Mouse (Mus musculus) MEL (cell line): ENCODE data around the gene Srrm3. TPM values are rescaled to one million over a fixed set of nuclear protein-coding genes. Genes with fewer than 3 reads are reported as not detected.

Source experiments
- DNase-seq: peaks from one replicate; pipeline ENCODE4 v3.0.0; 2011; ENCODE audit warnings: low read depth, low spot score
- H3K27ac ChIP-seq: 2 replicates; pipeline ENCODE4 v1.5.1; 2012; ENCODE audit warnings: low read depth, mild to moderate bottlenecking, control low read depth, low read length, moderate library complexity; ENCODE audit not compliant: control insufficient read depth
- H3K27me3 ChIP-seq, 2 experiments: fragments of 150-350 bp in 1 of 2; sonication (generic) in 1 of 2; 2 replicates each; pipeline ENCODE4 v1.6.1; 2012; ENCODE audit warnings: low read length in 2 of 2, mild to moderate bottlenecking in 2 of 2, improper control_type of control experiment in 1 of 2, moderate library complexity in 1 of 2; ENCODE audit not compliant: insufficient read depth in 2 of 2, control insufficient read depth in 1 of 2
- H3K36me3 ChIP-seq, 2 experiments: 2 replicates each; pipeline ENCODE4 v1.6.1; 2012 to 2014; ENCODE audit warnings: low read length in 2 of 2, improper control_type of control experiment in 1 of 2, inconsistent platforms in 1 of 2, mild to moderate bottlenecking in 1 of 2; ENCODE audit not compliant: insufficient read depth in 2 of 2, control insufficient read depth in 1 of 2
- H3K4me1 ChIP-seq, 2 experiments: fragments of 150-350 bp in 1 of 2; sonication (generic) in 1 of 2; 2 replicates each; pipeline ENCODE4 v1.6.1; 2012; ENCODE audit warnings: low read length in 2 of 2, improper control_type of control experiment in 1 of 2, mild to moderate bottlenecking in 1 of 2; ENCODE audit not compliant: insufficient read depth in 2 of 2, control insufficient read depth in 1 of 2
- H3K4me3 ChIP-seq, 2 experiments: fragments of 150-350 bp in 1 of 2; sonication (generic) in 1 of 2; 2 replicates each; pipeline ENCODE4 v1.5.1; 2012; ENCODE audit warnings: low read depth in 2 of 2, low read length in 2 of 2, mild to moderate bottlenecking in 2 of 2, moderate library complexity in 2 of 2, control low read depth in 1 of 2, improper control_type of control experiment in 1 of 2; ENCODE audit not compliant: control insufficient read depth in 1 of 2, insufficient read depth in 1 of 2
- H3K79me2 ChIP-seq: 2 replicates; pipeline ENCODE4 v1.6.1; 2012; ENCODE audit warnings: mild to moderate bottlenecking, low read length, moderate library complexity; ENCODE audit not compliant: control insufficient read depth, poor library complexity, insufficient read depth
- H3K9ac ChIP-seq: 2 replicates; pipeline ENCODE4 v1.6.1; 2012; ENCODE audit warnings: low read depth, mild to moderate bottlenecking, control low read depth, low read length, moderate library complexity; ENCODE audit not compliant: control insufficient read depth, poor library complexity, severe bottlenecking
- H3K9me3 ChIP-seq: fragments of 150-350 bp; sonication (generic); replicated peaks from 2 replicates; pipeline ENCODE4 v1.6.1; 2012; ENCODE audit warnings: mild to moderate bottlenecking, low read length, improper control_type of control experiment, moderate library complexity; ENCODE audit not compliant: insufficient read depth
- CHD1 ChIP-seq: IDR thresholded peaks from 2 replicates; pipeline ENCODE4 v1.6.1; 2012; ENCODE audit warnings: low read depth, mild to moderate bottlenecking, inconsistent platforms, low read length, improper control_type of control experiment
- CTCF ChIP-seq, 3 experiments: IDR thresholded peaks in 2 of 3; conservative IDR thresholded peaks in 1 of 3; 2 replicates each; pipeline ENCODE4 v1.5.1; 2011 to 2012; ENCODE audit warnings: low read length in 3 of 3, low read depth in 2 of 3, mild to moderate bottlenecking in 2 of 3, improper control_type of control experiment in 1 of 3, inconsistent platforms in 1 of 3, mixed read lengths in 1 of 3, moderate library complexity in 1 of 3; ENCODE audit not compliant: control insufficient read depth in 1 of 3, insufficient read depth in 1 of 3, poor library complexity in 1 of 3, severe bottlenecking in 1 of 3
- E2F4 ChIP-seq: IDR thresholded peaks from 2 replicates; pipeline ENCODE4 v1.6.1; 2011; ENCODE audit warnings: low read depth, low read length, improper control_type of control experiment, borderline replicate concordance
- ETS1 ChIP-seq: IDR thresholded peaks from 2 replicates; pipeline ENCODE4 v1.6.1; 2012; ENCODE audit warnings: low read depth, mild to moderate bottlenecking, inconsistent platforms, low read length, improper control_type of control experiment, moderate library complexity
- GABPA ChIP-seq: IDR thresholded peaks from 2 replicates; pipeline ENCODE4 v1.6.1; 2012; ENCODE audit warnings: low read depth, mild to moderate bottlenecking, inconsistent platforms, low read length, improper control_type of control experiment, moderate library complexity
- HCFC1 ChIP-seq: IDR thresholded peaks from 2 replicates; pipeline ENCODE4 v1.6.1; 2012; ENCODE audit warnings: low read depth, mild to moderate bottlenecking, inconsistent platforms, low read length, improper control_type of control experiment, moderate library complexity
- KAT2A ChIP-seq: conservative IDR thresholded peaks from 2 replicates; pipeline ENCODE4 v1.6.1; 2012; ENCODE audit warnings: low read depth, low read length, improper control_type of control experiment, inconsistent platforms
- MAFK ChIP-seq: IDR thresholded peaks from 2 replicates; pipeline ENCODE4 v1.6.1; 2011; ENCODE audit warnings: low read depth, mild to moderate bottlenecking, low read length, improper control_type of control experiment, borderline replicate concordance
- MAX ChIP-seq: IDR thresholded peaks from 2 replicates; pipeline ENCODE4 v1.6.1; 2011; ENCODE audit warnings: low read length, improper control_type of control experiment
- MYB ChIP-seq: IDR thresholded peaks from 2 replicates; pipeline ENCODE4 v1.6.1; 2011; ENCODE audit warnings: mild to moderate bottlenecking, low read depth, low read length, improper control_type of control experiment
- MYC ChIP-seq: IDR thresholded peaks from 2 replicates; pipeline ENCODE4 v1.6.1; 2011; ENCODE audit warnings: low read depth, mild to moderate bottlenecking, low read length, improper control_type of control experiment, moderate library complexity
- NELFE ChIP-seq: IDR thresholded peaks from 2 replicates; pipeline ENCODE4 v1.6.1; 2011; ENCODE audit warnings: low read depth, low read length, improper control_type of control experiment
- POLR2A ChIP-seq, 2 experiments: IDR thresholded peaks; 2 replicates each; pipeline ENCODE4 v1.6.1; 2011 to 2012; ENCODE audit warnings: low read length in 2 of 2, mild to moderate bottlenecking in 2 of 2, control low read depth in 1 of 2, improper control_type of control experiment in 1 of 2, low read depth in 1 of 2, moderate library complexity in 1 of 2; ENCODE audit not compliant: control insufficient read depth in 1 of 2, insufficient read depth in 1 of 2, poor library complexity in 1 of 2
- POLR2AphosphoS2 ChIP-seq: IDR thresholded peaks from 2 replicates; pipeline ENCODE4 v1.6.1; 2011; ENCODE audit warnings: low read length, improper control_type of control experiment
- POLR2AphosphoS5 ChIP-seq: IDR thresholded peaks from 2 replicates; pipeline ENCODE4 v1.6.1; 2012; ENCODE audit warnings: low read depth, borderline replicate concordance, mild to moderate bottlenecking, inconsistent platforms, low read length, moderate library complexity, mixed read lengths
- SMC3 ChIP-seq: IDR thresholded peaks from 2 replicates; pipeline ENCODE4 v1.6.1; 2011; ENCODE audit warnings: low read depth, low read length, improper control_type of control experiment
- TAL1 ChIP-seq: IDR thresholded peaks from 2 replicates; pipeline ENCODE4 v1.6.1; 2012; ENCODE audit warnings: mild to moderate bottlenecking, inconsistent platforms, low read length, moderate library complexity, mixed read lengths
- TBP ChIP-seq: IDR thresholded peaks from 2 replicates; pipeline ENCODE4 v1.8.0; 2011; ENCODE audit warnings: low read depth, low read length, improper control_type of control experiment
- UBTF ChIP-seq: IDR thresholded peaks from 2 replicates; pipeline ENCODE4 v1.6.1; 2012; ENCODE audit warnings: low read depth, mild to moderate bottlenecking, inconsistent platforms, low read length, improper control_type of control experiment, moderate library complexity, borderline replicate concordance; ENCODE audit not compliant: insufficient read depth
- USF2 ChIP-seq, 2 experiments: IDR thresholded peaks; 2 replicates each; pipeline ENCODE4 v1.6.1; 2011 to 2012; ENCODE audit warnings: improper control_type of control experiment in 2 of 2, low read length in 2 of 2, borderline replicate concordance in 1 of 2, inconsistent platforms in 1 of 2, low read depth in 1 of 2, mild to moderate bottlenecking in 1 of 2; ENCODE audit not compliant: insufficient read depth in 1 of 2
- ZC3H11A ChIP-seq: IDR thresholded peaks from 2 replicates; pipeline ENCODE4 v1.6.1; 2012; ENCODE audit warnings: low read depth, mild to moderate bottlenecking, inconsistent platforms, low read length, improper control_type of control experiment
- ZKSCAN1 ChIP-seq: IDR thresholded peaks from 2 replicates; pipeline ENCODE4 v1.6.1; 2012; ENCODE audit warnings: low read depth, mild to moderate bottlenecking, inconsistent platforms, low read length, improper control_type of control experiment, moderate library complexity
- polyA plus RNA-seq, 2 experiments: library from polyadenylated mRNA; stranded (reverse) in 1 of 2; unstranded in 1 of 2; fragments of >175 nt in 1 of 2; fragments of >200 nt in 1 of 2; gene quantifications; 2 replicates each; pipeline versions ENCODE4 v1.2.1 to v1.2.4; 2012; ENCODE audit warnings: low replicate concordance in 2 of 2, low read depth in 1 of 2; ENCODE audit not compliant: insufficient read length in 2 of 2, insufficient read depth in 1 of 2, missing spikeins in 1 of 2
- total RNA-seq: library from RNA; depleted of rRNA; stranded (reverse); fragments of 300-350 nt; gene quantifications from 2 replicates; pipeline ENCODE4 v1.2.3, GENCODE M21; 2012

Srrm3 gene
- total and polyA plus RNA-seq, 3 experiments, result not detected

DNA sequence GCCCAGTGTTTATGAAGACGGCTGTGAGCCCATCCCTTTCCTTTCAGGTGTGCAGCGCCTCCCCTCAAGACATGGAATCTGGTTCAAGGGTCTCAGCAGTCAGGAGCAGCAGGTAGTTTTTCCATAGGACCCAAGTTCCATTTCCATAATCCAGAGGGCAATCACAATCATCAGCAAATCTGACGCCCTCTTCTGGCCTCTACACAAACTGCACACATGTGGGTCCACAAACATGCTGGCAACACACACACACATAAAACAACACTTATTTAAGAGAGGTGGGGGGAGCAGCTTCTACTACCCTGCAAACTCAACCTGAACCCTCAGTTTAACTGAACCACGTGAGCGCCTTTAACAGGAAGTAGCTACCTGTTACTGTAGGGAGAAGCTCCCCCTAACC lies 111.9 kb downstream of the Srrm3 start:
- Histone ChIP-seq H3K9me3 (no peaks in the 10 kb centered on the region), H3K27me3 (no peaks in the 10 kb centered on the region)
- TF ChIP-seq CTCF (IDR thresholded peaks at IDR 0.05 in 2 of 3, conservative IDR thresholded peaks at IDR 0.05 in 1 of 3; ENCODE audit: control insufficient read depth in 1 of 3, insufficient read depth in 1 of 3, low read depth in 2 of 3, low read length in 3 of 3, poor library complexity in 1 of 3, severe bottlenecking in 1 of 3), result peak; percentile 26 to 34 (median 28); a peak in 4 of 6 replicates
- no peak for TF ChIP-seq MAFK
- TF ChIP-seq, all 39 proteins: peak for 1
- H3K79me2 ChIP-seq, result peaks cover 80% of the 10 kb centered on the region
- H3K4me3 ChIP-seq, result no peak overlapping the region
- no peak overlapping the region for H3K27ac ChIP-seq
- H3K36me3 ChIP-seq, result peaks cover 7 to 46% of the 10 kb centered on the region in 2 experiments
- no peaks in the 10 kb centered on the region; a peak in 1 of 4 replicates for H3K4me1 ChIP-seq
- peak; percentile 31 for DNase-seq
- H3K9ac ChIP-seq, result no peak overlapping the region

DNA sequence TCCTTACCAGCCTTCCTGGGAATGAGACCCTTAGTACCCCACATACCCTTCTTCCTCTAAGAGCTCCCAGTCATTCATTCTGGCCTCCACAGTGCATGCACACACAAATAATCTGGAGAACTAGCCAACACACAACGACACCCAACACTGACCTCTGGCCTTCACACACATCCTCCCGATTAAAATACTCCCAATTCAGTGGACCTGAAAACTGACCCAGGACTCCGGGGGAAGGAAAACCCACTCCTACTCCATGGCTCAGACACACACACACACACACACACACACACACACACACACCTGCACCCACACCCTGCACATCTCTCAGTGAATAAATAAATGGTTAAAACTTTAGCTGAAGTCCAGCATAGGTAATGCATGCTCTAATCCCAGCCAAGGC lies 113.2 kb downstream of the Srrm3 start:
- Histone ChIP-seq H3K27me3 (no peaks in the 10 kb centered on the region), H3K9me3 (no peaks in the 10 kb centered on the region), H3K27ac (no peak overlapping the region)
- TF ChIP-seq ETS1 (no peak), KAT2A (no peak), GABPA (no peak), POLR2AphosphoS2 (no peak), SMC3 (no peak), CHD1 (no peak), MYB (no peak), MYC (no peak), USF2 (IDR thresholded peaks at IDR 0.05; ENCODE audit: borderline replicate concordance in 1 of 2, insufficient read depth in 1 of 2, low read depth in 1 of 2, low read length in 2 of 2) (no peak), POLR2A (IDR thresholded peaks at IDR 0.05; ENCODE audit: control insufficient read depth in 1 of 2, insufficient read depth in 1 of 2, low read depth in 1 of 2, low read length in 2 of 2, poor library complexity in 1 of 2) (no peak; a peak in 1 of 4 replicates), ZKSCAN1 (no peak), TAL1 (no peak), TBP (no peak), MAX (no peak), E2F4 (no peak), POLR2AphosphoS5 (no peak), ZC3H11A (no peak), HCFC1 (no peak), NELFE (no peak), UBTF (no peak)
- TF ChIP-seq, all 39 proteins: peak for 0
- H3K36me3 ChIP-seq, result peaks cover 7 to 45% of the 10 kb centered on the region in 2 experiments
- H3K79me2 ChIP-seq, result peaks cover 82% of the 10 kb centered on the region
- DNase-seq, result no peak
- no peaks in the 10 kb centered on the region; a peak in 1 of 4 replicates for H3K4me1 ChIP-seq
- H3K9ac ChIP-seq, result no peak overlapping the region
- H3K4me3 ChIP-seq, result no peak overlapping the region
